Mouse (Mus musculus) CD4-positive naive resting alpha-beta T cell, adult 76 days (primary cell): ENCODE results near the gene Olfr479. TPM values are rescaled to one million over a fixed set of nuclear protein-coding genes. Genes with fewer than 3 reads are reported as not detected.

Experiments used
- total RNA-seq: library from RNA; stranded (reverse); gene quantifications from one replicate; pipeline ENCODE4 v1.2.4, GENCODE M21; 2023

Gene Olfr479
- total RNA-seq = not detected

GRCm38 (mm10) chr7:108050393-108050792 lies at the start of gene Olfr479:
Olfr479 (plus strand) TSS chr7:108050693.

GRCm38 (mm10) chr7:108033889-108034288 lies 16.6 kb upstream of the Olfr479 start, which contains the start of gene Olfr478:
Olfr478 (minus strand) TSS chr7:108033989.

GRCm38 (mm10) chr7:108067246-108067645 lies 16.8 kb downstream of the Olfr479 start, which contains the start of gene Olfr480:
Olfr480 (minus strand) TSS chr7:108067346.

GRCm38 (mm10) chr7:108079555-108079954 lies 29.1 kb downstream of the Olfr479 start, which contains the start of gene Olfr481:
Olfr481 (plus strand) TSS chr7:108079855.

GRCm38 (mm10) chr7:108097486-108097885 lies 47.0 kb downstream of the Olfr479 start, which contains the start of gene Olfr482:
Olfr482 (minus strand) TSS chr7:108097586.

GRCm38 (mm10) chr7:108100549-108100948 lies 50.1 kb downstream of the Olfr479 start, which contains the start of gene Olfr483:
Olfr483 (plus strand) TSS chr7:108100849.

Other genes with a start within 250 kb of the Olfr479 start
- not detected for gene Ovch2, start 249.5 kb upstream of the Olfr479 start, total RNA-seq
- not detected for gene Olfr467, start 238.4 kb upstream of the Olfr479 start, total RNA-seq
- not detected for gene Olfr469, start 225.2 kb upstream of the Olfr479 start, total RNA-seq
- gene Olfr470, start 203.2 kb upstream of the Olfr479 start, total RNA-seq = not detected
- 0.09 TPM for gene Olfr472, start 152.8 kb upstream of the Olfr479 start, total RNA-seq
- not detected for gene Olfr473, start 120.2 kb upstream of the Olfr479 start, total RNA-seq
- not detected for gene Olfr474, start 96.0 kb upstream of the Olfr479 start, total RNA-seq
- not detected for gene Olfr476, start 85.9 kb upstream of the Olfr479 start, total RNA-seq
- gene Olfr477, start 64.0 kb upstream of the Olfr479 start, total RNA-seq = not detected
- gene Olfr478, start 16.7 kb upstream of the Olfr479 start, total RNA-seq = not detected
- not detected for gene Olfr480, start 16.7 kb downstream of the Olfr479 start, total RNA-seq
- not detected for gene Olfr481, start 29.2 kb downstream of the Olfr479 start, total RNA-seq
- 2.1 TPM for gene Olfr482, start 46.9 kb downstream of the Olfr479 start, total RNA-seq
- gene Olfr483, start 50.2 kb downstream of the Olfr479 start, total RNA-seq = not detected
- gene Olfr484, start 76.8 kb downstream of the Olfr479 start, total RNA-seq = not detected
- gene Olfr485, start 109.2 kb downstream of the Olfr479 start, total RNA-seq = not detected
- not detected for gene Olfr486, start 122.0 kb downstream of the Olfr479 start, total RNA-seq
- gene Olfr487, start 163.9 kb downstream of the Olfr479 start, total RNA-seq = not detected
- not detected for gene Olfr488, start 207.7 kb downstream of the Olfr479 start, total RNA-seq
- not detected for gene Olfr490, start 238.2 kb downstream of the Olfr479 start, total RNA-seq